Mouse (Mus musculus) Patski (cell line): ENCODE results near the gene Pdpk1. TPM values are rescaled to one million over a fixed set of nuclear protein-coding genes. Genes with fewer than 3 reads are reported as not detected.

Experiments
- ATAC-seq: fragments of 100-300 bp; one replicate; pipeline ENCODE4 v1.8.0; 2021
- CTCF ChIA-PET: fragments of 350-600 bp; sonication (Branson Sonifier 250); formaldehyde crosslinking; loops from one replicate; lab custom pipeline; 2022; ENCODE audit warnings: inconsistent platforms; lab: Charles Lee
- POLR2A ChIA-PET: fragments of 350-600 bp; sonication (Branson Sonifier 250); formaldehyde crosslinking; loops from one replicate; lab custom pipeline; 2022; ENCODE audit warnings: antibody characterized with exemption, inconsistent platforms; lab: Charles Lee
- DNase-seq: peaks from one replicate; pipeline ENCODE4 v3.0.0-alpha.2; 2011; ENCODE audit warnings: low read depth, low spot score
- H3K27me3 ChIP-seq: fragments of 371-371 bp; one replicate; pipeline ENCODE4 v1.5.1; 2021
- CTCF ChIP-seq: fragments of 100-300 bp; IDR thresholded peaks from one replicate; pipeline ENCODE4 v1.5.1; 2021
- in situ Hi-C: fragments of 300-500 bp; cut with MboI; formaldehyde crosslinking; loops from 3 replicates; pipeline ENCODE4 v1.11.1; 2018; ENCODE audit warnings: low pct_unique_long_range_greater_than_20kb, mixed read lengths
- polyA plus RNA-seq: library from polyadenylated mRNA; unstranded; gene quantifications from one replicate; pipeline ENCODE4 v1.2.3, GENCODE M21; 2021

Gene Pdpk1
- polyA plus RNA-seq, 1 experiment from 2014 or later = 31.3 TPM

GRCm38 (mm10) chr17:24084593-24084992 is 66.1 kb downstream of the Pdpk1 start:
- POLR2A ChIA-PET = no interaction called here
- in situ Hi-C loops = no loop called here
- no peak for TF ChIP-seq CTCF
- no peaks in the 10 kb centered on the region for H3K27me3 ChIP-seq
- DNase-seq (no peak), ATAC-seq (no peak)
- CTCF ChIA-PET = no interaction called here

GRCm38 (mm10) chr17:24077101-24077500 is 73.6 kb downstream of the Pdpk1 start:
- ChIA-PET CTCF (interaction anchor here (1.5 kb wide), 1 partner anchor 12 kb away, joined by 4 read pairs; no protein-coding TSS in a partner anchor), POLR2A (no interaction called here)
- DNase-seq (no peak), ATAC-seq (no peak)
- in situ Hi-C loops = no loop called here
- TF ChIP-seq CTCF = no peak
- no peaks in the 10 kb centered on the region for H3K27me3 ChIP-seq

GRCm38 (mm10) chr17:24072919-24073696 is 77.6 kb downstream of the Pdpk1 start, which contains the start of gene Kctd5:
Gene Kctd5, minus strand, starts transcription at chr17:24073485.
- no peaks in the 10 kb centered on the region for H3K27me3 ChIP-seq
- TF ChIP-seq CTCF = no peak
- ChIA-PET CTCF (no interaction called here), POLR2A (no interaction called here)
- DNase-seq = peak; percentile 82
- in situ Hi-C loops = no loop called here
- ATAC-seq = peak; percentile 74

GRCm38 (mm10) chr17:24069531-24069930 is 81.2 kb downstream of the Pdpk1 start:
- no peak for ATAC-seq
- no peak for DNase-seq
- POLR2A ChIA-PET = no interaction called here
- no peaks in the 10 kb centered on the region for H3K27me3 ChIP-seq
- in situ Hi-C loops = no loop called here
- CTCF ChIA-PET = interaction anchor here (0.9 kb wide), 1 partner anchor 11 kb away, joined by 3 read pairs; no protein-coding TSS in a partner anchor
- TF ChIP-seq CTCF = no peak

GRCm38 (mm10) chr17:24068271-24068670 is 82.5 kb downstream of the Pdpk1 start:
- TF ChIP-seq CTCF = no peak
- in situ Hi-C loops = no loop called here
- no peak for ATAC-seq
- ChIA-PET POLR2A (interaction anchor here (1.0 kb wide), 1 partner anchor 32 kb away, joined by 3 read pairs; no protein-coding TSS in a partner anchor), CTCF (interaction anchor here (1.3 to 1.5 kb wide), 2 partner anchors 11 to 61 kb away, joined by 3 read pairs; no protein-coding TSS in a partner anchor)
- no peaks in the 10 kb centered on the region for H3K27me3 ChIP-seq
- no peak for DNase-seq

GRCm38 (mm10) chr17:24062459-24063155 is 88.1 kb downstream of the Pdpk1 start:
- ATAC-seq (no peak), DNase-seq (no peak)
- in situ Hi-C loops = no loop called here
- ChIA-PET CTCF (interaction anchor here (1.8 kb wide), 1 partner anchor 53 kb away, joined by 3 read pairs; no protein-coding TSS in a partner anchor), POLR2A (no interaction called here)
- no peaks in the 10 kb centered on the region for H3K27me3 ChIP-seq
- TF ChIP-seq CTCF = no peak

- in situ Hi-C loops = no loop called here
- POLR2A ChIA-PET = no interaction called here
- CTCF ChIA-PET = interaction anchor here (0.8 kb wide), 1 partner anchor 12 kb away, joined by 3 read pairs; no protein-coding TSS in a partner anchor
- no peak for DNase-seq
- H3K27me3 ChIP-seq = no peaks in the 10 kb centered on the region
- ATAC-seq = no peak
- TF ChIP-seq CTCF = no peak
Observed at GRCm38 (mm10) chr17:24057730-24058245, 92.9 kb downstream of the Pdpk1 start.

GRCm38 (mm10) chr17:24056636-24057625 is 93.8 kb downstream of the Pdpk1 start:
- CTCF ChIA-PET = no interaction called here

GRCm38 (mm10) chr17:24049008-24049407 is 101.7 kb downstream of the Pdpk1 start:
- ATAC-seq (no peak), DNase-seq (no peak)
- no peaks in the 10 kb centered on the region for H3K27me3 ChIP-seq
- TF ChIP-seq CTCF = no peak
- in situ Hi-C loops = loop anchor here (10.0 kb wide), 1 partner anchor 74 kb away; no protein-coding TSS in a partner anchor
- CTCF ChIA-PET = no interaction called here
- POLR2A ChIA-PET = no interaction called here

More at GRCm38 (mm10) chr17:24056636-24057625, 93.8 kb downstream of the Pdpk1 start:
- no peaks in the 10 kb centered on the region for H3K27me3 ChIP-seq
- ATAC-seq = no peak
- in situ Hi-C loops = no loop called here
- no peak for DNase-seq
- POLR2A ChIA-PET = no interaction called here
- no peak for TF ChIP-seq CTCF
